In genomic region chr8:88626940-88627264, GRCm38 (mm10) we compare ENCODE assay signal across 8 mouse cellular contexts. TPM values are rescaled to one million over a fixed set of nuclear protein-coding genes. Genes with fewer than 3 reads are reported as not detected.
DNase-seq lines count a peak whose midpoint lies in the region; ATAC-seq and TF ChIP-seq lines count a peak whose summit lies in the region.

No protein-coding gene starts in this region.

- no peaks in the 10 kb centered on the region for H3K9me3 ChIP-seq in heart, embryonic 11.5 days (replicated peaks; ENCODE audit: control insufficient read depth, low read length)
- peaks cover 11% of the 10 kb centered on the region; the same call in 1 of the 2 replicates for H3K9me3 ChIP-seq in E14TG2a.4 (ENCODE audit: low read length)
- H3K9me3 ChIP-seq in forebrain, postnatal 0 days (ENCODE audit: low read length), result no peaks in the 10 kb centered on the region
- no peaks in the 10 kb centered on the region for H3K9me3 ChIP-seq in liver, postnatal 0 days (ENCODE audit: low read length)

- peaks cover 47% of the 10 kb centered on the region for H3K27me3 ChIP-seq in heart, embryonic 11.5 days (ENCODE audit: control insufficient read depth, insufficient read depth, low read length)
- peaks cover 56% of the 10 kb centered on the region for H3K27me3 ChIP-seq in E14TG2a.4 (ENCODE audit: insufficient read depth, low read length)
- no peaks in the 10 kb centered on the region for H3K27me3 ChIP-seq in forebrain, postnatal 0 days (ENCODE audit: insufficient read depth, low read length)
- H3K27me3 ChIP-seq in liver, postnatal 0 days (ENCODE audit: insufficient read depth, low read length), result peaks cover 10% of the 10 kb centered on the region

- 0 out of 2 replicates have a peak, but pooled peaks cover 2% of the 10 kb centered on the region for H3K4me1 ChIP-seq in heart, embryonic 11.5 days (ENCODE audit: control insufficient read depth, insufficient read depth, low read length)
- peaks cover 14% of the 10 kb centered on the region; the same call in 1 of the 2 replicates for H3K4me1 ChIP-seq in E14TG2a.4 (replicated peaks; ENCODE audit: low read depth, low read length)
- H3K4me1 ChIP-seq in forebrain, postnatal 0 days (ENCODE audit: insufficient read depth), result no peaks in the 10 kb centered on the region
- H3K4me1 ChIP-seq in liver, postnatal 0 days (ENCODE audit: insufficient read depth), result peaks cover 10% of the 10 kb centered on the region

- H3K27ac ChIP-seq in heart, embryonic 11.5 days (ENCODE audit: low read depth, low read length), result no peak overlapping the region
- H3K27ac ChIP-seq in forebrain, postnatal 0 days (ENCODE audit: low read depth, low read length), result peak overlapping the region; percentile 90
- no peak overlapping the region for H3K27ac ChIP-seq in liver, postnatal 0 days (ENCODE audit: low read depth)

- TF ChIP-seq EP300 in liver, postnatal 0 days (IDR thresholded peaks at IDR 0.05; ENCODE audit: low read depth), result no peak

- no peak for TF ChIP-seq CTCF in E14TG2a.4 (conservative IDR thresholded peaks at IDR 0.05; ENCODE audit: low read length)
- no peak for TF ChIP-seq CTCF in forebrain, postnatal 0 days (IDR thresholded peaks at IDR 0.05; ENCODE audit: low read depth)
- TF ChIP-seq CTCF in liver, postnatal 0 days (IDR thresholded peaks at IDR 0.05; ENCODE audit: low read depth), result no peak

- H3K4me3 ChIP-seq in heart, embryonic 11.5 days (ENCODE audit: low read depth, low read length), result peak overlapping the region; percentile 53
- peak overlapping the region; percentile 81 for H3K4me3 ChIP-seq in E14TG2a.4 (replicated peaks; ENCODE audit: low read length)
- peak overlapping the region; percentile 59 for H3K4me3 ChIP-seq in forebrain, postnatal 0 days (ENCODE audit: low read depth, low read length)
- peak overlapping the region; percentile 35 for H3K4me3 ChIP-seq in liver, postnatal 0 days (ENCODE audit: low read depth, low read length)

- no peaks in the 10 kb centered on the region for H3K36me3 ChIP-seq in heart, embryonic 11.5 days (ENCODE audit: control insufficient read depth, insufficient read depth, low read length)
- H3K36me3 ChIP-seq in E14TG2a.4 (ENCODE audit: insufficient read depth, low read length), result no peaks in the 10 kb centered on the region
- no peaks in the 10 kb centered on the region for H3K36me3 ChIP-seq in forebrain, postnatal 0 days (ENCODE audit: insufficient read depth)
- peaks cover 29% of the 10 kb centered on the region for H3K36me3 ChIP-seq in liver, postnatal 0 days (replicated peaks; ENCODE audit: insufficient read depth, low read length)

- peak overlapping the region; percentile 96 for H3K4me2 ChIP-seq in heart, embryonic 11.5 days
- H3K4me2 ChIP-seq in forebrain, postnatal 0 days (ENCODE audit: low read depth), result peak overlapping the region; percentile 87
- peak overlapping the region; percentile 66 for H3K4me2 ChIP-seq in liver, postnatal 0 days (ENCODE audit: low read depth, low read length)

- no peak for DNase-seq in heart, adult 11 months
- no peak for DNase-seq in forebrain, postnatal 0 days
- no peak for DNase-seq in liver, postnatal 0 days
- DNase-seq in layer of hippocampus, adult 11-12 months (ENCODE audit: low spot score), result no peak
- DNase-seq in kidney, postnatal 4 days, result no peak

- ATAC-seq in heart, embryonic 11.5 days (replicated peaks; ENCODE audit: insufficient number of reproducible peaks, low FRiP score, low TSS enrichment), result no peak
- ATAC-seq in forebrain, postnatal 0 days, result no peak
- no peak for ATAC-seq in liver, postnatal 0 days
- no peak for ATAC-seq in CD4-positive, CD25-positive, alpha-beta regulatory T cell, adult 4 months

- H3K9ac ChIP-seq in heart, embryonic 11.5 days (ENCODE audit: low read depth, low read length), result peak overlapping the region; percentile 63
- peak overlapping the region; percentile 89 for H3K9ac ChIP-seq in forebrain, postnatal 0 days
- H3K9ac ChIP-seq in liver, postnatal 0 days (replicated peaks), result no peak overlapping the region

- 14% methylated on average over 17 of the region's 19 CpGs for WGBS in heart, embryonic 11.5 days (ENCODE audit: insufficient replicate concordance)
- WGBS in forebrain, postnatal 0 days, result 12% methylated on average over 19 of the region's 19 CpGs
- 29% methylated on average over 19 of the region's 19 CpGs for WGBS in liver, postnatal 0 days (ENCODE audit: insufficient replicate concordance)

RNA-seq across cellular contexts. Expression of gene Snx20, which starts 9.0 kb away (rescaled TPM):
- 0.39 and 0.63 TPM in 2 replicates for polyA plus RNA-seq in heart, embryonic 11.5 days (2014; fragmentation: Nextera tagmentation; extraction: Ambion mirVana)
- total RNA-seq in forebrain, postnatal 0 days (2014; rRNA removed), result 1.5 and 1.6 TPM in 2 replicates
- 1.9 and 2.0 TPM in 2 replicates for polyA plus RNA-seq in forebrain, postnatal 0 days (2015; fragmentation: Nextera tagmentation; extraction: Ambion mirVana)
- polyA plus RNA-seq in liver, postnatal 0 days (2015; fragmentation: Nextera tagmentation; extraction: Ambion mirVana), result 6.0 TPM in 2 replicates
- polyA plus RNA-seq in CD4-positive, CD25-positive, alpha-beta regulatory T cell, adult 4 months (2017; shearing (Covaris generic)), result 10 to 100 TPM; 15.0 to 16.8 TPM

RNA-seq across cellular contexts. Expression of gene Nod2, which starts 20.2 kb away (rescaled TPM):
- 0.04 TPM in 1 of 2 replicates, not detected in the other for polyA plus RNA-seq in heart, embryonic 11.5 days (2014; fragmentation: Nextera tagmentation; extraction: Ambion mirVana)
- total RNA-seq in forebrain, postnatal 0 days (2014; rRNA removed), result 0.38 and 0.76 TPM in 2 replicates
- 0.05 and 0.06 TPM in 2 replicates for polyA plus RNA-seq in forebrain, postnatal 0 days (2015; fragmentation: Nextera tagmentation; extraction: Ambion mirVana)
- 0.07 and 0.08 TPM in 2 replicates for polyA plus RNA-seq in liver, postnatal 0 days (2015; fragmentation: Nextera tagmentation; extraction: Ambion mirVana)
- 1 to 10 TPM in 1 of 2 experiments, under 1 TPM in 1; 0.83 to 2.4 TPM for polyA plus RNA-seq in CD4-positive, CD25-positive, alpha-beta regulatory T cell, adult 4 months (2017; shearing (Covaris generic))
